Mouse (Mus musculus) thymus, postnatal 10 days (tissue): ENCODE data around the gene Islr2.
A peak's percentile ranks its signal among the peaks of the same experiment; 100 is the strongest.
"Not testable (repeated sequence)": the region's sequence is repeated elsewhere in the genome, so short reads cannot be mapped to it uniquely, and the experiment has no call there.

ENCODE experiments used
- DNase-seq, 2 experiments: peaks; one replicate each; pipeline ENCODE4 v3.0.0; 2021; ENCODE audit warnings: low spot score in 2 of 2

The Islr2 gene

DNA sequence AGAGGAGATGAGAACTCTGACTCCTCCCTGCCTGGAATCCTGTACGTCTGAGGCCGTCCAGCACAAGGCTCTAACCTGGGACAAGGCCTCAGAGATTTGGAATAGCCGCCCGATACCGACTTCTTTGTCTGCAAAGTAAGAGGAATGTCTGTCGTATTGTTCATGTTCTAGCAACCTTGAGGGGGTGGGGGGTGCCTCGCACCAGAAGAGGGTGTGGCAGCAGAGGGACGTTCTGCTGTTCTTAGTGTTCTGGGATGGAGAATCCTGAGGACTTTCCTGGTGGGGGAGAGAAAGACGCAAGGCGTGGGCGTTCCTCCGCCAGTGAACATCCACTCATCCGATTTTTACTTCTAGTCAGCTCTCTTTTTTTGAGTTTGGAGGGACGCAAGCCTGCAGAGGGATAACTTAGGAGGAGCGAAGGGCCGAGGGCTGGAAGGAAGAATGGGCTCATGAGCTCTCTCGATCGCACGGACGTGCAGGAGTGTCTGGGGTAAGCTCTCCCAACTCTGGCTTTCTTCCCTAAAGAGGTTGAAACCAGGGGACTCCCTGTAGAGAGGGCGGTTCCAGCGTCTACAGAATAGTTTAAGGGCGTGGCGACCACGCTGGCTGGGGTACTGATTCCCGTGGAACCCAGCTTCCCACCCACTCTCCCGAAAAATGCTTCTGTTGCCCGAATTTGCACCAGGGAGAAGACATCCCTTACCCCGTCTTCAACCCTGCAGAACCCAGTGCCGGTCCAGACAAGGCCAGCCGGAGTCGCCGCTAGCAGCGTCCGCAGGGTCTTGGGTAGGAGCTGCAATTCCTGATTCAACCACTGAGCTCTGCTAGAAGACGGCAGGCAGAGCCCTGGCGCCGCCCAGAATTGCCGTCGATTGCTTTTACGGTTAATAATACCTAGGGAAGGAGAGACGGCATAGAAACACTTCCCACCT lies at the start of gene Islr2, which contains the start of gene Islr:
Gene Islr2, minus strand, starts transcription at position 804 of the 932 bp plus-strand sequence.
Gene Islr, minus strand, starts transcription at position 791 of the 932 bp plus-strand sequence.
- peak; percentile 20 to 64 for DNase-seq

DNA sequence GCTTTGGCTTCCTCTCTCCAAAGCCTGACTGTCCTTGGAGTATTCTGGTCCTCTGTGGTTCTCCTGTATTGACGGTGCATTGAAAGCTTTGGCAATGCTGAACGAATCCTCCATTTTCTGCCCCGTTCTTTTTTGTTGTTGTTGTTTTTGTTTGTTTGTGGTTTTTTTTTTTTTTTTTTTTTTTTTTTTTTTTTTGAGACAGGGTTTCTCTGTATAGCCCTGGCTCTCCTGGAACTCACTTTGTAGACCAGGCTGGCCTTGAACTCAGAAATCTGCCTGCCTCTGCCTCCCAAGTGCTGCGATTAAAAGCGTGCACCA lies 49.6 kb upstream of the Islr2 start:
- DNase-seq = not testable (repeated sequence)

DNA sequence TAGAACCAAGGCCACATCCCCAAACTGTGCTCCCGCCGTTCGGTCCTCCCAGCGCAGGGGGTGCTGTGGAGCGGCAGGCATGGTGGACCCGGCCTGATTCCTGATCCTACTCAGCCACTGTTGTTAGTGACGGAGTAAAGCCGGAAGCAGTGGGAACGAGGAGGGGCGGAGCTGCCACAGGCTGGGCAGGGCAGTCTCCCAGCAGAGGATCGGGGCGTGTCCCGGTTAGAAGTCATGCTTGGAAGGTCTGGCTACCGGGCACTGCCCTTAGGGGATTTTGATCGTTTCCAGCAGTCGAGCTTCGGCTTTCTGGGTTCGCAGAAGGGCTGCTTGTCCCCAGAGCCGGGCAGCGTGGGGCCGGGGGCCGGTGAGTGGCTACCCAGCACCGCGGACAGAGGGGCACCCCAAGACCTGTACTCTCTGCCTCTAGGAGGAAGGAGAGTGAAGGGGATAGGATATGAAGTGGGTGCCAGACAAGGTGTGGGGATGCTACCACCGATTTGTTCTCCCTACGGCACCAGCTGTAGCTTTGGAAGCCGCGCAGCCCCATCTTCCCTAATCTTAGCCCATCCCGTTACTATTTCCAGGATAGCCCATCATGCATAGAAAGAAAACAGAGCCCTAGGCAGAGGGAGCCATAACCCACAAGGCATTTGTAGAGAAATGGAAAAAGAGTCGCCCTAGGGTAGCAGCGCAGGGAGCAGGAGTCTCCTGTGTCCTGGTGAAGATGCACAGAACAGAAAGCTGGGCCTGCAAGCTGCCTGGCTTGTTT lies 49.1 kb upstream of the Islr2 start, which contains the start of gene Stoml1:
Gene Stoml1, plus strand, starts transcription at position 132 of the 772 bp plus-strand sequence.
- peak; percentile 90 to 93 for DNase-seq

DNA sequence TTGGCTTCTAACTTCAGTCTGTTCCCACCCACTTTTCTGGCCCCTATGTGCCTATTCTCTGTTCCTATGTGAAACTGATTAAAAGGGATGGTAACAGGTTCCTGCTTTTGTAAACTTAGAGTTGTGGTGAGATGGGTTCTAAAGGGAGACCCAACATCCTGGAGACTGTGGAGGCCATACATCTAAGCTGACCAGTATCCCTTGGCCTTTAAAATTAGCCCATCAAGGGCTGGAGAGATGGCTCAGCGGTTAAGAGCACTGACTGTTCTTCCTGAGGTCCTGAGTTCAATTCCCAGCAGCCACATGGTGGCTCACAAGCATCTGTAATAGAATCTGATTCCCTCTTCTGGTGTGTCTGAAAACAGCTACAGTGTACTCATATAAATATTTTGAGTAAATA lies 46.6 kb upstream of the Islr2 start:
- not testable (repeated sequence) for DNase-seq

DNA sequence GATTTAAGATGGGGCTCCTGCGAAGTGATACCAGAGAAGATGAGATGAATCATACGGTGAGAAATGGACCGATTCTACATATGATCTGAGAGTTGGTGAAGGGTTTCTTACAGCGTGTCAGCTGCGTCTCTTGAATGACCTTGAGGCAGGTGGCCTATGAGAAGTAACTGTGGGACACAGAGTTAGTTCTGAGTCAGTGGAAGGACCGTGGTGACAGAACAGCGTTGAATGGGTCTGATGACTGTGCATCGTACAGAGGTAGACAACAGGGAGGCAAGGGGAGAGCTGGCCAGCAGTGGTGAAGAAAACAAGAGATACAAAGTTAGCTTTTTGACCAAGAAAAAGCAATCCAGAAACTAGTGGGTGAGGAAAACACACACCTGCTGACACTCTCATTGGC lies 46.2 kb upstream of the Islr2 start:
- DNase-seq = no peak

DNA sequence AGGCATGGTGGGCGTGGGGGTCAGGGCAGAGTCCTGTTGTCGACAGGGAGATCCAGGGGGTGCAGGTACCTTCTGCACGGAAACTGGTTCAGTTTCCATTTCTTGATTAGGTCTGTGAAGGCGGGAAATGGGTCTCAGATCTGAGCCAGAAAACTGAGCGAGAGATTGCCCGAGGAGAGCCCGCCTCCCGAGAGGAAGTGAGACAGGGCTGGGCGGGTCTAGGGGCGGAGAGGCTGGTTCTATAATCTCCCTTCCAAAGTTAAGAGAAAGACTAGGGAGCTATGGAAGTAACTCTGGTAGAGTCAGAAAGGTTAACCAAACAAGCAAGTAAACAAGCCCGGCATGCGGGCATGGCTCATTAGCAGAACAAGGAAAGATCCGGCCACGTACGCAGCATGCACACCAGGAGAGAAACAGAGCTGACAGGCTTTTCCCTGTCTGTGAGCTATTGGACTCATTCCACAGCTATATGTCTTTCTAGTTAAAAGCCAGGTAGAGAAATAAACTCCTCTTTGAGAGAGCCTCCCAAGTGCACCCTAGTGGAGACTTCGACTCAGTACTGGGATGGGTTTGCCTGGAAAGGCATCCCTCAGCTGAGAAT lies 45.6 kb upstream of the Islr2 start, which contains the start of gene Pml:
Gene Pml, minus strand, starts transcription at position 195 of the 601 bp plus-strand sequence.
- peak; percentile 61 to 73 for DNase-seq

DNA sequence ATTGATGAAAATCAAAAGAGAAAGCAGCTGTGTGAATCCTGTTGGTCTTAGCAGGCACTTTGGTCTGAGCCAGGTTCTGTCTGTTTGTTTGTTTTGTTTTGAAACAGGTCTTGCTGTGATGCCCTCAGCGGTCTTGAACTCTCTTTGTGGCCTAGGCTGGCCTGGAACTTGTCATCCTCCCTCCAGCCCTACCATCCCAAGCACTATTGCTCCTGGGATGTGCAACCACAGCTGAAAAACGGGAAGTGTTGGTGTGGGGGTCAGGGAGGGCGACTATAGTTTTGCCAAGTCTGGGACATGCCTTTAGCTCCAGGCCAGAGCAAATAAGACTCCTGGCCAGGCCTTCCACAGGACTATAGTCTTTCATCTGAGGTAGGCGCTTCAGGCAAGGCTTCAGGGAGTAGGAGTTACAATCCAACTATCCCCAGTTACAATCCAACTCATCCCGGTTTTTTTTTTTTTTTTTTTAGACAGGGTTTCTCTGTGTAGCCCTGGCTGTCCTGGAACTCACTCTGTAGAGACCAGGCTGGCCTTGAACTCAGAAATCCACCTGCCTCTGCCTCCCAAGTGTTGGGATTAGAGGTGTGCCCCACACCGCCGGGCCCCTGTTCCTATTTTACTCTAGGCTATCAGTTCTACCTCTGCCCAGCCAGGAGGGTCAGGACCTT lies 44.8 kb upstream of the Islr2 start:
- no peak for DNase-seq

DNA sequence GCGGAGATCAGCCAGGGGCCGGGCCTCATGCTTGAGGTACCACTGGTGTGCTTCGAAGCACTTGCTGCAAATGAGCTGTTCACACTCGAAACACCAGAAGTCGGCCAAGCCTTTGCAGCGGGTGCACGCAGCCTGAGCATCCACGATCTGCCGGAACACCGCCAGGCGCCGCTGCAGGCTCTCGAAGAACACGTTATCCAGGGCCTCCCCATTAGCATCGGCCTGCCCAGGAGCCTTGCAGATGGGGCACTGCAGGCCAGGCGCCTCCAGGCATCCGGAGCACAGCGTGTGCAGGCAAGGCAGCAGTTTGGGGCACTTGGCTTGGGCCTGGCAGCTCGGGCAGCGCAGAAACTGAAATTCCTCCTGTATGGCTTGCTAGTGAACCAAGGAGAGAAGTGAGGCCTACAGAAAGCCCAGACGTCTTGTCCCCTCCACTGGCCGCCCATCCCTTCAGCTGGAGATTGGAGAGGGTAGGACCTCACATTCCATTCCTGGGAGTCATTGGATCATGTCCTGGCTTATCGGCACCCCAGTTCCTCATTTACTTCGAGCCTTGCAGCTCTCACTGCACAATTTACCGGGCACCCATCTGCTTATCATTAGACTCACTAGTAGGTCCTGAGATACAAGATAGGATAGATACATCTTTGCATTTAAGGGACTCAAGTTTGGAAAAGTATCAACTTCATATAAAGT lies 43.1 kb upstream of the Islr2 start:
- peak; percentile 70 to 82 for DNase-seq

DNA sequence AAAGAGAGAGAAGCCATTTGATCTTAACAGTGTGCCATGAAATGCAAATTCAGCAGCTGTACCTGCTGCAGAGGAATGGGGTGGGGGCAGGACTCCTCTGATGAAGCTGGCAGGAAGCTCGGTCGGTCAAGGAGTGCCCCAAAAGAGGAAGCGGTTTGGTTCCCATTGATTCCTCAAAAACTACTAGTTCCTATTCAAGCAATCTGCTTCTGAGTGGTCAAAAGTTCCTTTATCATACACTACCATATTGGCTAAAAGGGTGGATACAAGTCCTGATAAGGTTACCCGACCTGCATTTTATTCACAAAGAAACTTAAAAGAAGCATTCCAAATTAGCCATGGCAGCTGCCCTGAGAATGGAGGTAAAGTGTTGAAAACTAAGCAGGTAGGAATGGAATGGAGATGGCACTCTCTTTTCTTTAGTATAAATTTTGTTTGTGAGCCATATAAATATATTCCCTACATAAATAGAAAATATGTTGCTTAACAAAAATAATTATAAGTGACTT lies 42.0 kb upstream of the Islr2 start:
- no peak for DNase-seq

DNA sequence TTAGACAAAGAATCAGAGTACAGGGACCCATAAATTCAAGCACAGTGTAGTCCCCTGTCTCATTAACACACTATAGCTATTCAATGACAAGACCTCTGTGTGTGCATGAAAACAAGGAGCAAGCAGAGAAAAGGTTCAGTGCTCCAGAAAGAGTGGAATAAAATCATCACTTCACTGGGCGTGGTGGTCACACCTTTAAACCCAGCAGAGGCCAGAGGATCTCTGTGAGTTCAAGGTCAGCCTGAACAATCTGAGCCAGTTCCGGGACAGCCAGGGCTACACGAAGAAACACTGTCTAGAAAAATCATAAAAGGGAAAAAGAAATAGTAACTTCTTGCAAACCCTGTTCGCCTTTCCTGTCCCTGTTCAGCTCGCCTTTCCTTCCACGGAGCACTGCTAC lies 39.6 kb upstream of the Islr2 start:
- no peak for DNase-seq

DNA sequence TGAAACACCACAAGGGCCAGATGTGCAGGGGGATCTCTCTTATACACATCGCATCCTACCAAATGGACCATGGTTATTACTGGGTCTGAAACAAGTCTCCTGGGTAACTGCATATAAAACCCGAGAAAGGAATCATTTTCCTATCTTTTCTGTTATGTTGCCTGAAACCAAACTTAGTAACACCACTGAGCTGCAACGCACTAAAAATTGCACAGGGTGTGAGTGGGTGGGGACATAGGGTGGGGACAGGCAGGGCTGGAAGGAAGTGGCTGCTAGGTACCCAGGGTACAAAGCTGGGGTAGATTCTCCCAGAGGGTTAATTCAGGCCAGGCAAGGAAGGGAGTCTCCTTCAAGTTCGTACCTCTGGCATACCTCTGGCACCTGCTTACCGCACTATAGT lies 38.6 kb upstream of the Islr2 start:
- no peak for DNase-seq

DNA sequence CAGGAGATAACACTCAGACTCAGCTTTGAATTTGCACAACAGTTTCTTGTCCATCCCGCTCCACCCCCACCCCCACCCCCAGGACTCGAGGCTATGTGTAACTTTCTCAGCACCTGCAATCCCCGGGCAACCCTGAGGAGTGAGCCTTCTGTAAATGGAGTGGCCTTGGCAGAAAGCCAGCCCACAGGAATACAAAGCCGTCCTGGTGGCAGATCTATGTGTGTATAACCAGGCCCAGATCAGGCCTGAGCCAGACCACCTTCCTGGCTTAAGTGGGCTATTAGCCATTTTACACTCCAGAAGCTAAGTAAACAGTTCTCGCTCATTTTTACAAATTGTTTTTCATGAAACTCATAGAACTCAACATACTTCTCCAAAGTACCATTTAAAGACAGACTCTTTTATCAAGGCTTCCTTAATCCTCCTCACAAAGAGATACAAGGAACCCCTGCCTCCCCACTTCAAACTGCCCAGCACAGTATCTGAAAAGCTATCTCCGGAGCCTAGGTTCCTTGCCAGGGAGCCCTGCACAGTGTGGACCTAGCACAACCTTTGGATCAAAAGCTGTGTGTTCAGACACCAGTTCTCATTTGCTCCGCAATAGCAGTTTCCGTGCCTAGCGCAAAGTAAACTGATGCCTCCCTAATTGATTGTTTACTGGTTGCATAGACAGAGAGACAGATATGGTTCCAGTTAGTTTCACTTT lies 37.8 kb upstream of the Islr2 start:
- no peak for DNase-seq

DNA sequence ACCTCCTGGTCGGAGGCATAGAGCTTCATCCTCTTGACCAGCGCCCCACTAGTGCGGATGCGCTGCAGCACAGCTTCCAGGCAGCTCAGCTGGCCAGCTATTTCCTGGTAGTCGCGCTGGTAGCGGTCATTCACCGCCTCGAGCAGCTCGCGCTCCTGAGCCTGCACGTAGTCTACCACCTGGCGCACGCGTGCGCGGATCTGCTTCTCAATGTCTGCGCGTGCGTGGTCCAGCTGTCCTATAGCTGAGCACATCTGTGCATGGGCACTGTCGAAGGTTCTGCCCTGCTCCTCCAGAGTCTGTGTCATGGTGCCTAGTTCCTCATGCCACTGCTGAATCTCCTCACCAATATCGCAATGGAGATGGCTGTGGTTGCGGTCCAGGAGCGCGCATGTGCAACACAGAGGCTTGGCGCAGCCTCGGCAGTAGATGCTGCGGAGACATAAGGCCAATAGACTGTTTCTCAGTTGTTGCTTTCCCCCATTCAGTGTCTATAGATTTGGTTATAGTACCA lies 30.4 kb upstream of the Islr2 start:
- no peak for DNase-seq

DNA sequence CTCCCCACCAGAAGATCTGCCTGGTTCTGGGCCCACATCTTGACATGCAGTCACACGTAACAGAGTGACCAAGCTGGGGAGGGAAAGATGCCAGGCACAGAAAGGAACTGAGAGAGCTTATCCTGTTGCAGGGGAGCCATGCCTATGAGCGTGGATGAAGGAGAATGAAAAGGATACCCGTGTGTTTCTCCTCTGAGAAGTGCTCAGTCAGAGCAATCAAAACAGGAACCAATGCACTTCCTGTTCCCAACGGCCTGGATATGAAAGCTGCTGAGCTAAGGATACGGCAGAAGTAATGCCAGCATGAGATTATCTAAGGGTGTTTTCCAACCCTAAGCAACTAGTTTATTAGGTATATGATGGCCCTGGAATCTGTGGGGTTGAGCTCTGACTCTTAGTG lies 28.3 kb upstream of the Islr2 start:
- no peak for DNase-seq

DNA sequence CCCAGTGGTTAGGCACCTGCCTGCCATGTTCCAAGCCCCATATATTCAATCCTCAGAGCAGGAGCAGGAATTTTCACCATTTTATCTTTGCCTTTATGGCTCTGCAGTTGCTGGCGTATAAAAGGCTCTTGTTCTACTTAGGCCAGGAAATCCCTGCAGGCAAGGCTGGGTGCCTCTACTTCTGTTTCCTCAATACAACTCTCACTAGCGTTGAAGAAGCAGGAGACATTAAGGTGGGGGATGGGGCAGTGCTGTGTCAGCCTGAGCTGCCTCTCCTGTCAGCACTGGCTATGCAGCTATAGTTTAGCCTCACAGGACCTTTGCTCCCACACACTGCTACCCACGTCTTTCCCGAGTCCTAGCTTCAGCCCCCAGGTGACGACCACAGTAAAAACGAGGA lies 27.6 kb upstream of the Islr2 start:
- no peak for DNase-seq

DNA sequence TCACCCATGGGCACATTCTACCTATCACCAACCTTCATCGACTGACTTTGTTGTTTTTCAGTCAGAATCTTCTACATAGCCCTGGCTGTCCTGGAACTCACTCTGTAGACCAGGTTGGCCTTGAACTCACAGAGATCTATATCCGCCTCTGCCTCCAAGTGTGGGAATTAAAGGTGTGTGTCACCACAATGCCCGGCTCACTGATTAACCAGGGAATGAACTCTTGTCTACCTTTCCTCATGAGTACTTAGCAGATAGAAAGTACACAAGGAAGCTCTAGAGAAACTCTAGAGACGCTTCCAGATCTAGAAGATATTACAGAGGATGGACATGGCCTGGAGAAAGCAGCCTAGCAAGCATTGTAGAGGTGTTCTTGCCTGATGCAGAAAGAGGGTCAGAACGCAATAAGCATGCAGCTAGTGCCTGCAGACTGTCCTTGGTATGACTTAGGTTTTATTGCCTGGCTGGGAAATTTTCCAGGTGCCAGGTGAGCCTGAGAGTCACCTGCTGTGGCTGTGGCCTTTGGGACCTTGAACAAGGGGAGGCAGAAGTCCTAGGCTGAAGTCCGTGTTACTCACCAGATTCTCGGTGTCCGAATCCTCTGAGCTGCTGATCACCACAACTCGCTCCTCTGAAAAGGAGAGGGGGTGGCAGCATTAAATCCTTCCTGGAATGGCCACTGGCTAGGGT lies 24.8 kb upstream of the Islr2 start:
- DNase-seq = no peak

DNA sequence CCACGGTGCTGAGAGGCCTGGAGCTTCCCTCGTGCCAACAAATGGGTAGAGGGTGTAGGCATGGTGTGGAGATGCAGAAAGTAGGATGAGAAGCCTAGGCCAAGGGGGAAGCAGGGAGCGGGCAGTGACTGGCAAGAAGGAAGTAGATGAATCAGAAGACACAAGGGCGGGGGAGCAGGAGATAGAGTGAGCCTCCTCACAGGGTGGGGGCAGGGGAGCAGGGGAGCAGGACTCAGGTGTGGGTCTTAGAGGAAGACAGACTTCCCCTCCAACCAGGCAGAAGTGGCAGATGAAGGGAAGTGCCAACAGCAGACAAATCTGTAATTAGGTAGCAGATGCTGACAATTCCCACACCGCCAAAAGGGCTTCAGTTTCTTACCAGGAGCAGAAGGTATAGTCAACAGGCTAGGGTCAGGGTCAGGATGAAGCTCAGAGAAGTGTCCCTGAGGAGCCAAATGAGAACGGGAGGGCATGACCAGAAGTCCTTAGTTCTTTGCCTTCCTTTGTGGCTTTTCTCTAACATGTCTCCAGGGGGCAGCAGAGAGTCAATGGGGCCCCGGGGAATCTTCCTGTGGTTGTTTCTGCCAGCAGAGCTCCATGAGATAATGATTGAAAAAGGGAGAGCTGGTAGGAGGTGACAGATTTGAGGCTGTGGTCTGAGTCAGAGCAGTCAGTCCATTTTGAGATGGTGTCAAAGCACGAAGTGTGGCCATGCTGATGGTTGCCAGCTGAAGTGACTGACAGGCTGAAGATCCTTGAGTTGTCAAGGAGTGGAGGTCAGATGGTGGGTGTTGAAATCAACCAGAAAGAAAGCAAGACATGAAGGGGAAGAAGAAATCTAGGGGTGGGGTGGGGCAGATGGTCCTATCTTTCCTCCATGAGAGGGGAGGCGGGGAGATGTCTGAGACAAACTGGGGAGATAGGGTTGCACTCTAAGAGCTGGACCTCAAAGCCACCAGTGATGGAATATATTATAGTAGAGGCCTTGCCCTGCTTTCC lies 22.1 kb upstream of the Islr2 start:
- peak; percentile 24 to 76 for DNase-seq

DNA sequence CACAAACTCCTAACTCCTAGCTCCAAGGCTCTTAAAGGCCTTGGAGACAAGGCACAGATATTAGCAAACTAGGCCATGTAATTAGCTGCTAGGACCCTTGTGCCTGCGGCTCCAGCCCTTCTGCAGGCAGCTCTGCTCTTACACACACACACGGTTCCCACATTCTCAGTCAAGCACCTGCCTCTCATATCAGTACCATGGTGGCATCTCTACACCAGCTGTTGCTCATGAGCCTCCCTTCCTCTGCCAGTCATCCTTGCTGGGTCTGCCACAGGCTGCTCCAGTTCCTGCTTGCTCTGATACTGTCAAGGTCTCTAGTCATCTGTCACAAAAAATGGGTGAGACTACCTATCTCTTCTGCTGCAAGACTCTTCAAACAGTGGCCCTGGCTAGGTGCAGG lies 20.2 kb upstream of the Islr2 start:
- DNase-seq = no peak
